Mouse (Mus musculus) left cerebral cortex, postnatal 25 days (tissue): ENCODE results near the gene Gpr152. TPM values are rescaled to one million over a fixed set of nuclear protein-coding genes. Genes with fewer than 3 reads are reported as not detected.

Source experiments
- DNase-seq, 2 experiments: peaks; one replicate each; pipeline ENCODE4 v3.0.0; 2022; ENCODE audit warnings: low spot score in 2 of 2, mixed read lengths in 1 of 2
- intact Hi-C: fragments of 180-260 bp; cut with DNase I; formaldehyde crosslinking; loops from one replicate; pipeline ENCODE4 v1.15.1; 2025
- total RNA-seq, 2 experiments: library from RNA; stranded (reverse); gene quantifications; 2 replicates each; pipeline ENCODE4 v1.2.3; 2021

Gene Gpr152
- total RNA-seq, 2 experiments from 2014 or later: not detected

DNA sequence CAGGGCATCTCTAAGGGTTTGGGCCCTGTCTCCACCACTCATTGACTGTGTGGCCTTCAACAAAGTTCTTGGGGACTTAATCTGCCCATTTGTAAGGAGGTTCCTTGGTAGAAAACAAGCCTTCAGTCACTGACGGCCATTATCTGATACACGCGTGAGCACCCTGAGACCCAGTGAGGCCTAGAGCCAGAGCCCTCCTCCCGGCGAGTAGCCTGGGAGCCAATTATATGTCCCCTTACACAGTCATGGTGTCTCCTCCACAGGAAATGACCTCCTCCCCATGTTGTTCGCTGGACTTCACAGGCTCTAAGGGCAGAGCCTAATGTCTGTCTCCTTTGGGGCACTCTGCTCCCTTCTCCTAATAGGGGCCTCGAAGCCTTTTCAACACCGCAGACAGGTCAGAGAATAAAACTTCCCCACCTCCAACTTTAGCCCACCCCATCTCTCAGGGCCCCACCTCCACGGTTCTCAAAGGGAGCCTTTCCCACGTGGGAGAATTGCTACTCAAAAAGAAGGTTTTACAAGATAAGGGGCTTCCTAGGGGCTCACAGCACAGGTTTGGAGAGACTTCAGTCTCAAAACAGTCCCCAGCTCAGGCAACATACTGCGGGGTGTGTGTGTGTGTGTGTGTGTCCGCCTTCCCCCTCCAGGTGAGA is 6.9 kb downstream of the Gpr152 start:
- no peak for DNase-seq
- intact Hi-C loops: loop anchor here (2.0 kb wide), 1 partner anchor 16 kb away; no protein-coding TSS in a partner anchor

DNA sequence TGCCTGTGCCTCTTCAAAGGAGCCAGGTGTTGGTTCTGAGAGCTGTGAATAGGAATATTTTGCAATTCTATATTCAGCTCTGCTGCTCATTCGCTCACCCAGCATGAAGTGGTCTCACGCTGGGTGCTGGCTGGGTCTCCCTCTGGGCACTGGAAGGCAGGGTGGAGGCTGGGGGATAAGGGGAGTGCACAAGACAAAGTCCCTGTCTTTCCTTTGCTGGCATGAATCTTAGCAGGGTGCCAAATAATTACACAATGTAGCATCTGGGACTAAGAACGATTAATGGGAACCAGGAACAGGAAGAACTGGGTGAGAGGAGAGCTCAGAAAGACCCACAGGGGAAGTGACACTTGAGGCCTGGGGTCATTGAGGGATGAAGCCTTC is 7.4 kb downstream of the Gpr152 start:
- intact Hi-C loops: loop anchor here (2.0 kb wide), 1 partner anchor 16 kb away; no protein-coding TSS in a partner anchor
- no peak for DNase-seq

DNA sequence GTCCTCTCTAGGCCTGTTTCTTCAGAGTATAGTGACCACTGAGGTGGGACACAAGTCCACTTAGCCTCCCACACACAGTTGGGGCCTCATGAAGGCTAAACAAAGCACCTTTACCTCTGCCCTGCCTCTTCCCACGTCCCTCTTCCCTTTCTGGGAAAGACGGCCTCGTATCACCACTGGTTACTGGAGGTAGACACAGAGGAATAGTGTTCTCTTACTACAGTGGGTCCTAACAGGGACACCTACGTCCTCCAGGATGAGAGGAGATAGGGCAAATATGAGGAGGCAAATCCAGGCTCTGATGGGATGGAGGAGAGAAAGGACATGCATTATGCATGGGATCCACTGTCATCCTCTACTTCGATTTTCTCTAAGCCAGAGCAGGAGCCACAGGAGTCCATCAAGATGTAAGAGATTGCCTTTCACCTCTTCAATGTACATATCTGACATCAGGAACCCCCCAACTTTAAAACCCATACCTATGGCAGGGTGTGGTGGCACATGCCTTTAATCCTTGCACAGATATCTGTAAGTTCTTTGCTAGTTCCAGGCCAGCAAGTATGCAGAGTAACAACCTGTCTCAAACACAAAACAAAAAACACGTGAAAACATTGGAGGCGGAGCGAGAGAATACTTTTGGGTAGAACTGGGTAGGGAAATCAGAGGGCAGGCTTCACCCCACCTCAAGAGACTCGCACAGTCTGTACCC is 8.3 kb downstream of the Gpr152 start:
- intact Hi-C loops: loop anchor here (2.0 kb wide), 1 partner anchor 17 kb away; no protein-coding TSS in a partner anchor
- no peak for DNase-seq

DNA sequence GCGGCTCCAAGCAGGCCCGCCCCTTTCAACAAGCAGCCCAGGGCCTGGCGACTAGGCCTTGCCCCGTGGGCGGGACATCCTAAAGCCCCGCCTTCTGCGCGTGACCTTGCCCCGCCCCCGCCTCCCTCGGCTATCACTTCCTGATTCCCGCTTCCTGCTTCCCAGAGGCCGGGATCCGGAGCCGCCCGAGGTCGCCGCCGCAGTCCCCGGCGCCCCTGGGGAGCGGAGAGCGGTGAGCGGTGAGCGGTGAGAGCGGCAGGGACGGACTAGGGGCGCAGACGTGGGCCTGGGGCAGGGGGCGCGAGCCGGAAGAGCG is 8.9 kb downstream of the Gpr152 start, which contains the start of gene Coro1b:
Gene Coro1b (plus strand): TSS at position 129 of the 316 bp plus-strand sequence.
- intact Hi-C loops: no loop called here
- DNase-seq: peak; percentile 92 to 96

DNA sequence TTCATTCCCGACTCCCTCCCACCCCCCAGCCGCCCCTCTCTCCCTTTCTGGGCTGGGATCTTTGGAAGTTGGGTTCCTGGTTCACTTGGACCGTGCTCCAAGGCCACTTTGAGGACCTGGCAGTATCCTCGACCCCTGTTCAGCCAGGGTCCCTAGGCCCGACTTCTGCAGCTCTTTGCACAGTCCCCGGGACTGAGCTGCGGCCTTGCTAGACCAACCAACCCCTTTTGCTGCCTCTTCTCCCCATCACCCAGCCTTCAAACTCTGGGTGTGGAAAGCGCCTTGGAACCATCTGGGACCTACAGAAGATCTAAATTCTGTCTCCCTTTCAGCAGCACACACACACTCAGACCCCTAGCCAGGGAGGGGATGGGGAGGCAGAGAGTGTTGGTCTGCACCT is 9.2 kb downstream of the Gpr152 start:
- no peak for DNase-seq
- intact Hi-C loops: no loop called here

DNA sequence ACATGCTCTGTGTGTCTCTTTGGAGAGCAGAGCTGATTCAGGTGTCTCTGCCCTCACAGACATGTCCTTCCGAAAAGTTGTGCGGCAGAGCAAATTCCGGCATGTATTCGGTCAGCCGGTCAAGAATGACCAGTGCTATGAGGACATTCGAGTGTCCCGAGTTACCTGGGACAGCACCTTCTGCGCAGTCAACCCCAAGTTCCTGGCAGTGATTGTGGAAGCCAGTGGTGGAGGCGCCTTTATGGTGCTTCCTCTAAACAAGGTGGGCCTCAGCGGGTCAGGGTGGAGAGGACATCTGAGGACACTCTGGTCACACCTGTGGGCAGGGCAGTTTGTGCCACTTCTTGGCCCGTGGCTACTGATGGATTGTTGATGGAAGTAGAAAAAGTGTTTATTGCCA is 9.7 kb downstream of the Gpr152 start:
- intact Hi-C loops: no loop called here
- DNase-seq: no peak

DNA sequence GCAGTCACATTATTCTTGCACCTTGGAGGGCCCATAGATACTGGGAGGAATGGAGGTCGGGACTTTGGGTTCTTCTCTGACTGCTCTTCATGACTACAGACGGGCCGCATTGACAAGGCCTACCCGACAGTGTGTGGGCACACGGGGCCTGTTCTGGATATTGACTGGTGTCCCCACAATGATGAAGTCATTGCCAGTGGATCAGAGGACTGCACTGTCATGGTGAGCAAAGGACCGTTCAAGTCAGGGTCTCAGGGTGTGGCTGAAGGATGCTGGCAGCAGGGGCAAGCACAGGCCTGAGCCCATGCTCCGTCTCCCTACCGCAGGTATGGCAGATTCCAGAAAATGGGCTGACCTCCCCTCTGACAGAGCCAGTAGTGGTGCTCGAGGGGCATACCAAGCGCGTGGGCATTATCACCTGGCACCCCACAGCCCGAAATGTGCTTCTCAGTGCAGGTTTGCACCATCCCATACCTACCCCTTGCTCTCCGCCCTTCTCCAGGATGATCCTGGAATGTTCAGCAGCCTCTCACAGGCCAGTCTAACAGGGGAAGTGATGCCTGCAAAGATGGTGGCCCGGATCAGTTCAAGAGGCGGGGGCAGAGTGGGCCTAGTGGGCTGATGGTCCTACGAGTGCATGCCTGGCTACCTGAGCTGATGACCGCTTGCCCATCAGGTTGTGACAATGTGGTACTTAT is 10.3 kb downstream of the Gpr152 start:
- no peak for DNase-seq
- intact Hi-C loops: no loop called here

DNA sequence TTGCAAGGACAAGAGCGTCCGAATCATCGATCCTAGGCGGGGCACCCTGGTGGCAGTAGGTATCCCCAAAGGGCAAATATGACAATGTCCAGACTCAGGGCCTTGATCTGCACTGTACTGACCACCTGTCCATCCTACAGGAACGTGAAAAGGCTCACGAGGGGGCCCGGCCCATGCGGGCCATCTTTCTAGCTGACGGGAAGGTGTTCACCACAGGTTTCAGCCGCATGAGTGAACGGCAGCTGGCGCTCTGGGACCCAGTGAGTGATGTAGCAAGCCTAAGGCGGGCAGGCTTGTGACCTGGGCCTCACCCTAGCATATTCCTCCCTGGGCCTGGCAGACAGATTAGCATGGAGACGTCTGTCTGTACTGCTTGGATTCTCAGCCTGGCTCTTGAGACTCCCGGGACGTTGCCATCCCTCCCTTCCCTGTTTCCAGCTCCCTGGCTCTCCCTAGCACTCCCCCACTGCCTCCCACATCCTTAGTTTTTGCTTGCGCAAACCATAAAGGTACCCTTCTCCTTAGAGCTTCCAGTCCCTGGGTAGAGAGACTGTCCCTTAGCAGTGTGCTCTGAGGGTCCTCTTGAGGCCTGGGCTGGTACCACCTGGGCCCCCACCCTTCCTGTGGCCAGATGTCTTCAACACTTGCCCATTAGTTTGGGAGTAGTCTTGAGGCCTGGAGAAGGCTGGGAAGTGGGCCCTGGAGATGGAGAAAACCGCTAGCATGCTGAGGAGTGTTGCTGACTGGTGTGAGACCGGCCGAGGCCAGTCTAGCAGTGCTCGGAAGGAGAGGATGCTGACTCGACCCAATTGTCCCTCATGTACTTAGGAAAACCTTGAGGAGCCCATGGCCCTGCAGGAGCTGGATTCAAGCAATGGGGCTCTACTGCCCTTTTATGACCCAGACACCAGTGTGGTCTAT is 11.2 kb downstream of the Gpr152 start:
- no peak for DNase-seq
- intact Hi-C loops: no loop called here

DNA sequence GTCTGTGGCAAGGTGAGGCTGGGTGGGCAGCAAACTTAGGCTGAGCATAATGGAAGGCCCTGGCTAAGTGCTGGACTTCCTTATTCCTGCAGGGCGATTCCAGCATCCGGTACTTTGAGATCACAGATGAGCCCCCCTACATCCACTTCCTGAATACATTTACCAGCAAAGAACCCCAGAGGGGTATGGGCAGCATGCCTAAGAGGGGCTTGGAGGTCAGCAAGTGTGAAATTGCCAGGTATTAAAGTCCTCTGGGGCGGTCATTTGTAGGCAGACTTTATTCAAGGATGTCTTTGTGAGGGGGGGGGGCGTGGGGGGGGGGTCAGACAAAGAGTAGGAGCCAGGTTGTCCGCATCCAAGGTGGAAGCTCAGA is 11.9 kb downstream of the Gpr152 start:
- intact Hi-C loops: no loop called here

DNA sequence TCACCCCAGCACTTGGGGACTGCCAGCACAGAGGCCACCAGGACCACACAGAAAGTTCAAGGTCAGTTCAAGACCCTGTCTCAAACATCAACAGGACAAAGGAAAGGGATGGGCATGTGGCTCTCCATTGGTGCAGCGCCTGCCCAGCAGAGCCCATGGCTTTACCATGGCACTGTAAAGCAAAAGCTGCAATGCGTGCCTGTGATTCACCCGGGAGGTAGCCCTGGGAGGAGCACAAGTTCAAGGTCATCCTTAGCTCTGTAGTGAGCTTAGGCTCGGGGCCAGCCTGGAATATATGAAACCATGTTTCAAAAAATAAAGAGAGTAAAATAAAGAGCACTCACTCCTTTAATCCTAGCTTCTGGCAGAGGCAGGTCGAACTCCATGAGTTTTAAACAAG is 12.3 kb downstream of the Gpr152 start:
- intact Hi-C loops: no loop called here

More for the DNA sequence above, 11.9 kb downstream of the Gpr152 start:
- DNase-seq: no peak

DNA sequence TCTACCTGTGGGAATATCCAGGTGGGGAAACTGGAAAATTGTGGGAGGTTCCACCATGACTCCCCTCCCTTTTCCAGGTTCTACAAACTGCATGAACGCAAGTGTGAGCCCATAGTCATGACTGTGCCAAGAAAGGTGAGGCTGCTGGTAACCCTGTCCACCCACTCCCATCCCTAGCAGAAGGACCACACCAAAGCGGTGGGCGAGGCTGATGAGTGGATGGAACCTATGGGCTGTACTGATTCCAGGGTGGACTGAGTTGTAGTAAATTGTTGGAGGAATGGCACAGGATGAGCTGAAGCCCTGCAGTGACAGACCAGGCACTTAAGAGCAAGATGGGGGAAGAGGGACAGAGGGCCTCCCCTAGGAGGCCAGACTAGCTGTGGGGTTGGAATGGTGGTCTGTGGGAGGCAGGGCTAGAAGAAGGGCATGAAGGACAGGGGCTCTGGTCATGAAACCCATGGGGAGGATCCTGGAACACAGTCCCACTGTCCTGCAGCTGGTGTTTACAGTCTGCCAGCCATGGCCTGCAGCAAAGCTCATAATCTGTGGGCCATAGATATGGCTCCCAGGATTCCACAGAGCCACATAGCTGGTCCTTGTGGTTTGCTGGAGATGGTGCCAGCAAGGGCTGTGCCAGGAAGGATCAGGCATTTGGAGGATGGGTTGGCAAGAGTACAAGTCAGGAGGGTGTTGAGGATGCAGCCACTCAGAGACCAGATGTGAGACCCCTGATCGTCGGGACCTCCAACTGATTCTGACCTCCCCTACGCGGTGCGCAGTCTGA is 13.1 kb downstream of the Gpr152 start:
- no peak for DNase-seq
- intact Hi-C loops: no loop called here

More for the DNA sequence above, 12.3 kb downstream of the Gpr152 start:
- no peak for DNase-seq

DNA sequence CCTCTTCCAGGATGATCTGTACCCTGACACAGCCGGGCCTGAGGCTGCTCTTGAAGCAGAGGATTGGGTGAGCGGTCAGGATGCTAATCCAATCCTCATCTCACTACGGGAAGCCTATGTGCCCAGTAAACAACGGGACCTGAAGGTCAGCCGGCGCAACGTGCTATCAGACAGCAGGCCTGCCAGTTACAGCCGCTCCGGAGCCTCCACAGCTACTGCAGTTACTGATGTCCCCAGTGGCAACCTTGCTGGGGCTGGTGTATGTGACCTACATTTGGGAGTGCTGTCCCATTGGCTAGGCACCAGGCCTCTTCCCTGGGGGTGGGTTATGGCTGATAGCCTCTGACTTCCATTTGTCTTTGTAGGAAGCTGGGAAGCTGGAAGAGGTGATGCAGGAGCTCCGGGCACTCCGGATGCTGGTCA is 13.7 kb downstream of the Gpr152 start, which contains the start of gene Ptprcap:
Gene Ptprcap (plus strand): TSS at position 373 of the 423 bp plus-strand sequence.
- intact Hi-C loops: no loop called here
- DNase-seq: no peak

DNA sequence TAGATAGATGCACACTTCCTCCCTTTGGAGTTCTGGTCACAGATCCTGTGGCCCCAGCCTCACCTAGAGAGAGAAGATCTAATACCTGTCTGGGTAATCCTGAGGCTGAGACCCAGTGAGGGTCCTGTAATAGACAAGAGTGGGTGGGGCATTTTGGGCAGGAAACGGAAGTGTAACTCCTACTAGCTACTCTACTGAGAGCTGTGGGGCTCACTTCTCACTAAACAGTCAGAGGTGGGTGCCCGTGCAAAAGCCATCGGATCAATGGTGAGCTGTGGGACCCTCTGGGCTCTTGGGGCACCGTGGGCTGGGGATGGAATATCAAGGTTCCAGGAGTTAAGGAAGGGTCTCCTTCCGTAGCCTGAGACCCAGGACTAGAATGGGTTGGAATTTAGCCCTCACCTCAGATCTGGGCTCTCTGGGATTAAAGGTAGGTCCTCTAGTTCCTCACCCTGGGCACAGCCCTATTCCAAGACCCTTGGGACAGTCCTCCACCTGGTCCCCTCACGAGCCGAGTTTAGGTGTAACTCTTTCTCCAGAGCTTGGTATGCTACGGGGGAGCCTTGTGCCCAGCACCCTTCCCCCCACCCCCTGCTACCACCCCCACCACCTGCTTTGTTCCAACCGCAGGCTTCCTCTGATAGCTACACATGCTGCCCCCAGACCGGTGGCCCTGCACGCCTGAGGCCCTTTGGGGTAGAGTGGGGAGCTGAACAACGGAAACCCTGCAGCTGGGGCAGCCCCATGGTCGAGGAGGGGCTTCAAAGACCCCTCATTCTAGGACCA is 15.0 kb downstream of the Gpr152 start:
- intact Hi-C loops: no loop called here
- no peak for DNase-seq

DNA sequence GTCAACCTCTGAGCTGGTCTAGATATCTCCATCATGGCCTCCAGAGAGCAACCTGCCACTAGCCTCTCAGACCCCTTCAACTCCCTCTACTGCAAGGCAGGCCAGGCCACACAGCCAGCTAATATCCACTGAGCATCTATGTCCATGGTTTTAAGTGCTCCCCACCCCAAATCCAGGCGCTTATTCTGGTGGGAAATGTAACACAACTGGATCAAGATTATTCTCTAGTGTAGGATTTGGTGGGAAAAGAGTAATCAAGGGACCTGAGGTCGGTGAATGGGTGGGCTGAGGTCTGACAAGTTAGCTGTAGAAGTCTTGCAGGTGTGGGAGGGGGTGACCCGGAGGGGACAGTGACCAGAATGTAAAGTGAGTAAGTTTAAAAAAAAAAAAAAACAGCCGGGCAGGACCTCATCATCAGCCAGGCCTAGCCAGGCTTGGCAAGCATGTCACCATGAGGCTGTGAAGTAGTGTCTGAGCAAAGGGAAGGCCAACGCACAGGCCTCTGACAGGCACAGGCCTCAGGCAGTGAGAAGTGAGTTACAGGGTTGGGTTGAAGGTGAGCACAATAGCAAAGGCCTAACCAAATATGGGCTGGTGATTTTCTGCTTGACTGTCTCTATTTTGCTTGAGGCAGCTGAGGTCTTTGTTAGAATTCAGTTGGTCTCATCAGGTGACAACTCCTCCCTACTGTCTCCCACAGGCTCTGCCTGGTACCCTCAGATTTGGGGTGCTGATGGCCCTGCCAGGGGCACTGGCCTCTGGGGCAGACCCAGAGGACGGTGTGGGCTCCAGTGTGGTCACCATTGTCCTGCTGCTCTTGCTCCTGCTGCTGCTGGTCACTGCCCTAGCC is 15.9 kb downstream of the Gpr152 start:
- DNase-seq: no peak
- intact Hi-C loops: no loop called here

DNA sequence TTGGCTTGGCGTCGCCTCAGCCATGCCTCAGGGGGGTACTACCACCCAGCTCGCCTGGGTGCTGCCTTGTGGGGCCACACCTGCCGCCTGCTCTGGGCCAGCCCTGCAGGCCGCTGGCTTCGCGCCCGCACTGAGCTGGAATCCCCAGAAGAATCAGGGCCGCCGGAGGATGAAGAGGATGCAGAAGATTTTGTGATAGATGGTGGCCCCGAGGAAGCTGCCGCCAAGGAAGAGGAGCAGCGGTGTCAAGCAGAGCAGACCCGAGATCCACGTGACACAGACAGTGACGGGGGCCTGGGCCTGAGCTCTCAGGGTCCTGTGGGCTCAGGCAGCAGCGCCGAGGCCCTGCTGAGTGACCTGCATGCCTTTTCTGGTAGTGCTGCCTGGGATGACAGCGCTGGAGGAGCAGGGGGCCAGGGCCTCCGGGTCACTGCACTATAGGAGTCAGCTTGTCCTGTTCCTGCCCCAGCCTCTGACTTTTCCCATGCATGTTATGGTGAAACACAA is 16.5 kb downstream of the Gpr152 start:
- no peak for DNase-seq

DNA sequence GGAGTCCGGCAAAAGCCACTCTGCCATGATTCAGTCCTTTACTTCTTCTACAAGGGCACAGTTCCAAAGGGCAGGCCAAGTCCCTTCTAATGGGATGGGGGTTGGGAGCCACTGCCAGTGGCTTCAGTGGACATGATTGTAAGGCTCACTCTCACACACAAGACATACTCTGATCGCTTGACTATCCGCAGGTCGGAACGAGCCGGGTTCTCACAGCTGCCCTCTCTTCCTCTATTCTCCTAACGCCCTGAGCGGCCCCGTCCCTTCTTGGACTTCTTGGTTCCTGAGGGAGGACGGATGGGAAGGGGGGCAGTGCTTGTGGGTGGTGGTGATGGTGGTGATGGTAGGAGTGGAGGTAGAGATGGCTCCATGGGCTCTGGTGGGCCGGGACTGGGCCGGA is 17.2 kb downstream of the Gpr152 start:
- intact Hi-C loops: no loop called here
- no peak for DNase-seq

More for the DNA sequence above, 16.5 kb downstream of the Gpr152 start:
- intact Hi-C loops: no loop called here

DNA sequence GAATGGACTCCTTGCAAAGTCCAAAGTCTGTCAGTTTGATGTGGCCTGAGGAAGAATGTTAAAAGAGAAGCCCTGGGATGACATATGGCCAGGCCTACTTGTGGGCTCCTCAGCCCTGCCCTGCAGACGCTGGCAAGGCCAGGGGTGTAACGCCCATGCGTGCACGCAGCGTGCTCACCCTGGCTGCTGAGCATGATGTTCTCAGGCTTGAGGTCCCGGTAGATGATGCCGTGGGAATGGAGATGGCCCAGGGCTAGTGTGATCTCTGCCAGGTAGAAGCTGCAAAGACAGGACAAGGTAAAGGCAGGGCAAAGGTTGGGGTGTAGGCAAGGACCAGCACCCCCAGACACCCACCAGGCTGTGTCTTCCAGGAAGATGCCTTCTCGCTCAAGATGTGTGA is 19.5 kb downstream of the Gpr152 start:
- no peak for DNase-seq
- intact Hi-C loops: no loop called here
